Mouse (Mus musculus): Measurements from ENCODE around the gene D10Jhu81e. TPM values are rescaled to one million over a fixed set of nuclear protein-coding genes. Genes with fewer than 3 reads are reported as not detected.
"Not testable (repeated sequence)": the region's sequence is repeated elsewhere in the genome, so short reads cannot be mapped to it uniquely, and the experiment has no call there.

The D10Jhu81e gene
- polyA plus RNA-seq (2012; rRNA removed), result 23.2 and 26.1 TPM in 2 replicates

DNA sequence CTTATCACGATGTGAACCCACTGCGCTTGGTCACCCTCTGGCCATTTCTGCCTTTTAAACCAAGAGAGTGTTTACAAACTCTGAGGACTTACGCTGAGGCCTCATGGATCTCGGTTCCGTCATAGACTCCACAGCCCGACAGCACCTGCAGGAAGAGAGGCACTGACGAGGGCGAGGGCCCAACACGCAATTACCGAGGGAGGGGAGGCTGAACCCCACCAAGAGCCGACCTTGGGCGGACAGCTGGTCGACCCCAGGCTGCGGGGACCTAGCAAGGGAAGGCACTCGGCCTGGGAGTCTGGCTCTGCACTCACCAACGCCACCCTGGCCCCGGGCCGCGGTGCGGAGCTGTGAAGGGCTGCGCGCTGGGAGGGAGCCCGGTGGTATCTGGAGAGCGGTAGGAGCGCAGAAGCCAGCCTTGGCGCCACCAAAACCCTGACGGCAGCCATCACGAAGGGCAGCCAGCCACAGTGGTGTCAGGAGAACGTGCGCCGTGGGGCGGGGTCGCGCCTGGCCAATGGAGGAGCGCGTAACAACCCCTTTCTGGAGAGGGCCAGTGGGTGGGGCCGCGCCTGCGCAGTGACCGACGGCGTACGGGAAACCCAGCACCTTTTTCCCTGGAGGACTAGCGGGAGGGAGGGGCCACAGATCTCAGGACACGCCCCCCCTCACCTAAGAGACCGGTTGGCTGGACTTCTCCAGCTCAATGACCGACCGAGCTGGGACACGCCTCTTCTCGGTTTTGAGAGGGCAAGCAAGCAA is at the start of gene D10Jhu81e:
D10Jhu81e (minus strand) TSS at position 502 of the 762 bp plus-strand sequence.
- peak within 1 kb of the TSS; percentile 19 for H3K27ac ChIP-seq (ENCODE audit: control insufficient read depth, insufficient read depth, low read depth, low read length)

DNA sequence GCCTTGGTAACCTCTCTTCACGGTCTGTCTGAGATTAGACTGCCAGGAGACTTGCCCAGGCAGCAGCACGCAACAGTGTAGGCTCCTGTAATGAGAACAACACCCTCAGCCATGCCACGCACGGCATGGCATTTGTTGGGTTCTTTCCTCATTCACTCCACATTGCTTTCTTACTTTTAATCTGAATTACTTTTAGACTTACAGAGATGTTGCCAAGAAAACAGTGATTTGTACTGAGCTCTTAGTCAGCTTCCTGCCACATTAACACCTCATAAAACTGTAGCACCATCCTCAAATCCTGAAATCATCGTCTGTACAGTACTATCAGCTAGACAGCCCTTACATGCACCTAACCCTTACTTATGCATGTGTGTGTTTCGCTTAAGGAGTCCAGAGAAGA is 49.0 kb upstream of the D10Jhu81e start:
- H3K27me3 ChIP-seq (ENCODE audit: control insufficient read depth, insufficient read depth, low read length), result no peaks in the 10 kb centered on the region
- no peak overlapping the region for H3K4me3 ChIP-seq (ENCODE audit: control insufficient read depth, low read depth, low read length)
- no peak overlapping the region for H3K27ac ChIP-seq (ENCODE audit: control insufficient read depth, insufficient read depth, low read depth, low read length)
- TF ChIP-seq CTCF (IDR thresholded peaks at IDR 0.05; ENCODE audit: control insufficient read depth, insufficient read depth, insufficient replicate concordance, low read depth, low read length), result no peak
- no peak for TF ChIP-seq POLR2A (IDR thresholded peaks at IDR 0.05; ENCODE audit: control insufficient read depth, low read depth, low read length)
- H3K4me1 ChIP-seq (ENCODE audit: control insufficient read depth, insufficient read depth, low read length), result no peaks in the 10 kb centered on the region
- peaks cover 2% of the 10 kb centered on the region; the same call in 1 of the 2 replicates for H3K36me3 ChIP-seq (ENCODE audit: control insufficient read depth, insufficient read depth, low read length)

More for the DNA sequence above, at the start of gene D10Jhu81e:
- Histone ChIP-seq H3K36me3 (ENCODE audit: control insufficient read depth, insufficient read depth, low read length) (peaks cover 1% of the 10 kb centered on the region; the same call in 1 of the 2 replicates), H3K27me3 (ENCODE audit: control insufficient read depth, insufficient read depth, low read length) (no peaks in the 10 kb centered on the region), H3K4me1 (ENCODE audit: control insufficient read depth, insufficient read depth, low read length) (peaks cover 6% of the 10 kb centered on the region), H3K4me3 (ENCODE audit: control insufficient read depth, low read depth, low read length) (peak within 1 kb of the TSS; percentile 93)
- TF ChIP-seq CTCF (IDR thresholded peaks at IDR 0.05; ENCODE audit: control insufficient read depth, insufficient read depth, insufficient replicate concordance, low read depth, low read length) (no peak), POLR2A (IDR thresholded peaks at IDR 0.05; ENCODE audit: control insufficient read depth, low read depth, low read length) (peak; percentile 91)

DNA sequence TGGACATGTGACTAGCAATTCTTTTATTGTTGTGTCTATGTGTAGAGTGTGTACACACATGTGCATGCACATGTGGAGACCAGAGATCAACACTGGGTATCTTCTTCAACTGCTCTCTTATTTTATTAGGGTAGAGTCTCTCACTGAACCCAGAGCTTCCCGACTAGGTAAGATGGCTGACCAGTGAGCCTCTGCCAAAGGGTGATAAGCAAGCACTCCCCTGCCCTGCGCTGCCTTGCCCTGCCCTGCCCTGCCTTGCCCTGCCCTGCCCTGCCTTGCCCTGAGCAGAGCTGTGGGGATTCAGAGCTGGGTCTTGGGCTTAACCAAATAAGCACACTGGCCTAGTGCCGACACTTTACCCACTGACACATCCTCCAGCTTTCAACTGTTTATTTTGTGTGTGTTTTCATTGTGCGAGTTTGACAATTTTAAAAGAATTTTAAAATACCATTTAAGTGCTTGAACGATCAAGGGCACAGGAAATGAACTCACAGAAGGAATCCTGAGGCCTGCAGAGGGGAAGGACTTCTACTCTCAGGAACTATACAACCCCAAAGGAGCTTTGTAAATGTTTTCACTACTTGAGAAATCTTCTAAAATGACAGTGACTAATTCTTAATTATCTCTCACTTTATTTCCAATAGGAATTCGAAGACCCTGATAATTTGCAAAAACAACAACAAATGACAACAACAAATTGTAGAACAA is 46.9 kb upstream of the D10Jhu81e start:
- H3K27me3 ChIP-seq (ENCODE audit: control insufficient read depth, insufficient read depth, low read length), result no peaks in the 10 kb centered on the region
- no peaks in the 10 kb centered on the region for H3K4me1 ChIP-seq (ENCODE audit: control insufficient read depth, insufficient read depth, low read length)
- peaks cover 2% of the 10 kb centered on the region; the same call in 1 of the 2 replicates for H3K36me3 ChIP-seq (ENCODE audit: control insufficient read depth, insufficient read depth, low read length)
- no peak overlapping the region for H3K27ac ChIP-seq (ENCODE audit: control insufficient read depth, insufficient read depth, low read depth, low read length)
- TF ChIP-seq CTCF (IDR thresholded peaks at IDR 0.05; ENCODE audit: control insufficient read depth, insufficient read depth, insufficient replicate concordance, low read depth, low read length), result no peak
- TF ChIP-seq POLR2A (IDR thresholded peaks at IDR 0.05; ENCODE audit: control insufficient read depth, low read depth, low read length), result no peak
- H3K4me3 ChIP-seq (ENCODE audit: control insufficient read depth, low read depth, low read length), result no peak overlapping the region

DNA sequence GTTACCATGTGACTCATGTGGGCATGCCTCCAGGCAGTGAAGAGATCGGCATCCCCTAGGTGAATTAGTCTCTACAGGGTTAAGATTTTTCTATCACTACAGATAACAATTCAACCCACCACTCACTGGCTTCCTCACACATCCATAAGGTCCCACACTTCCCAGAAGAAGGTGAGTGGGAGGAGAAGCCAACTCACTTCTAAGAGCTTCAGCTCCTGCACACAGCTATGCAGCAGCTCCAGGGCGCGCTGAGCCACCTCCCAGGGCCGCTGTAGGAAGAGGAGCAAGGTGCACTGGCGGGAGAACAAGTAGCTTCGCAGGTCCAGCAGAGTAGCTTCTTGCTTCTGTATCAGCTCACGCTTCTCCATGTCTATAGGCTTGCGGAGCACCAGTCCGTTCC is 44.8 kb upstream of the D10Jhu81e start:
- Histone ChIP-seq H3K4me1 (ENCODE audit: control insufficient read depth, insufficient read depth, low read length) (no peaks in the 10 kb centered on the region), H3K27me3 (ENCODE audit: control insufficient read depth, insufficient read depth, low read length) (no peaks in the 10 kb centered on the region), H3K36me3 (ENCODE audit: control insufficient read depth, insufficient read depth, low read length) (peaks cover 3% of the 10 kb centered on the region; the same call in 1 of the 2 replicates), H3K27ac (ENCODE audit: control insufficient read depth, insufficient read depth, low read depth, low read length) (no peak overlapping the region), H3K4me3 (ENCODE audit: control insufficient read depth, low read depth, low read length) (no peak overlapping the region)
- TF ChIP-seq CTCF (IDR thresholded peaks at IDR 0.05; ENCODE audit: control insufficient read depth, insufficient read depth, insufficient replicate concordance, low read depth, low read length), result no peak
- no peak for TF ChIP-seq POLR2A (IDR thresholded peaks at IDR 0.05; ENCODE audit: control insufficient read depth, low read depth, low read length)

DNA sequence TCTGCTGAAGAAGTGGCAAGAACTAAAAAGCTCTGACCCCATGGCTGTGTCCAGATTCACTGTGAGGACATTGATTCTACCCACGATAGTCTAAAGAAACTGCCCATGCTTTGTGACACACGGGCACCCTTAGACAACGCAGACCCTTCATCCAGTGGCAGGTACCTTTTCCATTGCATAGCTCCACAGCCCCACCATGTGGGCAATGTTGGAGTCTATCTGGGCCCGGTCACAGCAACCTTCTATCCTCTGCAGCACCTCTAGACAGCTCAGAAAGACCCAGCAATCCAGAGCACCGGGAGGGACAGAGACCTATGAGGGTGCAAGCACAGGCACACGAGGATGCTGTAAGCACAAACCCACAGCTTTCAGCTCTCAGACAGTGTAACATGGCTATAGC is 41.7 kb upstream of the D10Jhu81e start:
- Histone ChIP-seq H3K36me3 (ENCODE audit: control insufficient read depth, insufficient read depth, low read length) (peaks cover 7% of the 10 kb centered on the region), H3K27me3 (ENCODE audit: control insufficient read depth, insufficient read depth, low read length) (no peaks in the 10 kb centered on the region), H3K4me3 (ENCODE audit: control insufficient read depth, low read depth, low read length) (no peak overlapping the region), H3K4me1 (ENCODE audit: control insufficient read depth, insufficient read depth, low read length) (no peaks in the 10 kb centered on the region), H3K27ac (ENCODE audit: control insufficient read depth, insufficient read depth, low read depth, low read length) (no peak overlapping the region)
- peak; percentile 21; the same call in 1 of the 2 replicates for TF ChIP-seq CTCF (IDR thresholded peaks at IDR 0.05; ENCODE audit: control insufficient read depth, insufficient read depth, insufficient replicate concordance, low read depth, low read length)
- no peak for TF ChIP-seq POLR2A (IDR thresholded peaks at IDR 0.05; ENCODE audit: control insufficient read depth, low read depth, low read length)

GRCm38 (mm10) chr10:78201182-78201581 is 31.6 kb upstream of the D10Jhu81e start:
- H3K36me3 ChIP-seq (ENCODE audit: control insufficient read depth, insufficient read depth, low read length), result peaks cover 3% of the 10 kb centered on the region
- no peak overlapping the region for H3K4me3 ChIP-seq (ENCODE audit: control insufficient read depth, low read depth, low read length)
- TF ChIP-seq POLR2A (IDR thresholded peaks at IDR 0.05; ENCODE audit: control insufficient read depth, low read depth, low read length) (no peak), CTCF (IDR thresholded peaks at IDR 0.05; ENCODE audit: control insufficient read depth, insufficient read depth, insufficient replicate concordance, low read depth, low read length) (no peak)

DNA sequence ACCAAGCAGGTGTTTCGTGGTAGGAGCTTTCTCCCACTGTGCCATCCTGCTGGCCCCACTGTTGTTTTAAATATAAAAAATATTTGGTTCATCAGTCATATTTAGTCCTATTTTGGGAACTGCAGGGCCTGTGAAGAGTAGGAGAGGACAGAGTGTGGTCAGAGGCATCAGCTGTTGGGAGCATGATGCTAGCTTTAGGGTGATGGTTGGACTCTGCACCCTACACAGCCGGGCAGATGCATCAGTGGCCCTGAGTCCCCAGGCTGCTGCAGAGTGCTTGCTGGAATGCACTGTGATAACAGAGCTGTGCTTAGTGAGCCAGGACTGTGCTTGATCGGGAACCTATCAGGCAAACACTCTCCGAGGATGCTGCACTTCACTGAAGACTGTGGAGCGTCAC is 23.4 kb upstream of the D10Jhu81e start:
- peaks cover 1% of the 10 kb centered on the region for H3K36me3 ChIP-seq (ENCODE audit: control insufficient read depth, insufficient read depth, low read length)

More at GRCm38 (mm10) chr10:78201182-78201581, 31.6 kb upstream of the D10Jhu81e start:
- H3K4me1 ChIP-seq (ENCODE audit: control insufficient read depth, insufficient read depth, low read length), result no peaks in the 10 kb centered on the region
- no peak overlapping the region for H3K27ac ChIP-seq (ENCODE audit: control insufficient read depth, insufficient read depth, low read depth, low read length)
- H3K27me3 ChIP-seq (ENCODE audit: control insufficient read depth, insufficient read depth, low read length), result no peaks in the 10 kb centered on the region

GRCm38 (mm10) chr10:78186076-78186475 is 16.5 kb upstream of the D10Jhu81e start:
- H3K27me3 ChIP-seq (ENCODE audit: control insufficient read depth, insufficient read depth, low read length); H3K27ac ChIP-seq (ENCODE audit: control insufficient read depth, insufficient read depth, low read depth, low read length); H3K4me3 ChIP-seq (ENCODE audit: control insufficient read depth, low read depth, low read length); H3K4me1 ChIP-seq (ENCODE audit: control insufficient read depth, insufficient read depth, low read length); H3K36me3 ChIP-seq (ENCODE audit: control insufficient read depth, insufficient read depth, low read length): not testable (repeated sequence)

More for the DNA sequence above, 23.4 kb upstream of the D10Jhu81e start:
- Histone ChIP-seq H3K4me1 (ENCODE audit: control insufficient read depth, insufficient read depth, low read length) (no peaks in the 10 kb centered on the region), H3K27me3 (ENCODE audit: control insufficient read depth, insufficient read depth, low read length) (no peaks in the 10 kb centered on the region), H3K27ac (ENCODE audit: control insufficient read depth, insufficient read depth, low read depth, low read length) (no peak overlapping the region), H3K4me3 (ENCODE audit: control insufficient read depth, low read depth, low read length) (no peak overlapping the region)
- no peak for TF ChIP-seq CTCF (IDR thresholded peaks at IDR 0.05; ENCODE audit: control insufficient read depth, insufficient read depth, insufficient replicate concordance, low read depth, low read length)
- TF ChIP-seq POLR2A (IDR thresholded peaks at IDR 0.05; ENCODE audit: control insufficient read depth, low read depth, low read length), result no peak
